Mouse (Mus musculus): Measurements from ENCODE around the gene Coa3. TPM values are rescaled to one million over a fixed set of nuclear protein-coding genes. Genes with fewer than 3 reads are reported as not detected.

The Coa3 gene
- total and polyA plus RNA-seq, 3 experiments, result 88.4 to 302 (median 101) TPM

DNA sequence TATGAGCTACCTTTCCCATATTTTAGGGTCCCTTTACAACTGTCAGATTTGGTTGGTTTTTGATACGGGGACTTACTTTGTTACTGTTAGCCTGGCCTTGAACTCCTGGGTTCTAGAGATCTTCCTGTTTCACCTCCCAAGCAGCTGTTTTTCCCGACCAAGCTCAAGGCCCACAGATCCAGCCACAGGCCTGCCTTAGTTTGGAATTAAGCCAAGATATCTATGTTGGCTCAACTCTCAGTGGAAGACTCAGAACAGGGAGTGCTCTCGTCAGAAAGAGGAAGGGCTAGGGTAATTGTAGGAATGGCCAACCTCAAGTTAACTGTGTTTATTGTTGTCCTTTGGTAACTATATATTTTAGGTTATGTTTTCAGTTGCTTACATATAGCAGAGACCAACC lies 33.2 kb upstream of the Coa3 start:
- Histone ChIP-seq H3K4me1 (ENCODE audit: control insufficient read depth, insufficient read depth, low read length) (0 out of 2 replicates have a peak, but pooled peaks cover 1% of the 10 kb centered on the region), H3K79me2 (replicated peaks; ENCODE audit: control insufficient read depth, insufficient read depth, low read length) (peaks cover 5% of the 10 kb centered on the region; the same call in 1 of the 2 replicates), H3K4me3 (no peak overlapping the region), H3K27ac (no peak overlapping the region), H3K27me3 (ENCODE audit: control insufficient read depth, insufficient read depth, low read length) (no peaks in the 10 kb centered on the region), H3K36me3 (ENCODE audit: control insufficient read depth, insufficient read depth, low read length) (no peaks in the 10 kb centered on the region), H3K9ac (ENCODE audit: low read depth, low read length) (no peak overlapping the region)
- DNase-seq, result no peak
- 15% methylated on average over 3 of the region's 3 CpGs for WGBS
- intact Hi-C loops (cut with DNase I), result no loop called here
- TF ChIP-seq CTCF (IDR thresholded peaks at IDR 0.05) (no peak), EP300 (IDR thresholded peaks at IDR 0.05; ENCODE audit: insufficient read depth, low read depth, low read length) (no peak), POLR2A (IDR thresholded peaks at IDR 0.05; ENCODE audit: insufficient read depth, low read depth, low read length) (no peak)

DNA sequence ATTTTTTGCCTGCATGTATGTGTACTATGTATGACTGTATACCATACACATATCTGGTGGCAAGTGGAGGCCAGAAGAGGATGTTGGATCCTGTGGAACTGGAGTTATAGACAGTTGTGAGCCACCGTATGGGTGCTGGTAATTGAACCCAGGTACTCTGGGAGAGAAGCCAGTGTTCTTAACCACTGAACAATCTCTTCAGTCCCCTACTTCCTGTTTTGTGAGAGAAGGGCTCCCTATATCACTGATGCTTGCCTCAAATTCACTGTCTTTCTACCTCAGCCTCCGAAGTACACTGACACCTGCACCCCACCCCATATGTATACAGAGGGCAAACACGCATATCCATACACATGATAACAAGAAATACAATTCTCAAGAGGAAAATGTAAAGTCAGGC lies 32.2 kb upstream of the Coa3 start:
- WGBS, result 74% methylated on average over 3 of the region's 3 CpGs
- H3K4me3 ChIP-seq, result no peak overlapping the region
- no peaks in the 10 kb centered on the region for H3K4me1 ChIP-seq (ENCODE audit: control insufficient read depth, insufficient read depth, low read length)
- intact Hi-C loops (cut with DNase I), result no loop called here
- H3K27me3 ChIP-seq (ENCODE audit: control insufficient read depth, insufficient read depth, low read length), result no peaks in the 10 kb centered on the region
- no peaks in the 10 kb centered on the region for H3K36me3 ChIP-seq (ENCODE audit: control insufficient read depth, insufficient read depth, low read length)
- H3K9ac ChIP-seq (ENCODE audit: low read depth, low read length), result no peak overlapping the region
- no peaks in the 10 kb centered on the region for H3K79me2 ChIP-seq (replicated peaks; ENCODE audit: control insufficient read depth, insufficient read depth, low read length)
- no peak for TF ChIP-seq EP300 (IDR thresholded peaks at IDR 0.05; ENCODE audit: insufficient read depth, low read depth, low read length)
- TF ChIP-seq POLR2A (IDR thresholded peaks at IDR 0.05; ENCODE audit: insufficient read depth, low read depth, low read length), result no peak
- no peak overlapping the region for H3K27ac ChIP-seq
- no peak for DNase-seq

DNA sequence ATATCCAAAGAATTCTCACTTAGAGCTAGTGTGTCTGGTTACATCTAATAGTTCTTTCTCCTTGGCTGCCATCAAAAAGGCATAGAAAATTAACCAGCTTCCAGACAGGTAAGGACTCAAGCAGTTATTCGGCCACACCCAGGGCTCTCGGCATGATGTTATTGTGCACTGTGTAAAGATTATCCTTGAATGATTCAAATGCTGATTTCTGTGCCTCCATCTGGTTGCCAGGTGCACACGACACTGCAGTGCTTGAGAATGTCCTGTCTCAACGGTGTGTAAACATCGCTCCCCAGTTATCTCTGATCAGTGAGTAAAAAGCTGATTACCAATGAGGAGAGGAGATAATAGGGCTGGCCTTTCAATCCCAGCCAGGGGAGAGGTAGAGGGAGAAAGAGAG lies 28.8 kb upstream of the Coa3 start:
- Histone ChIP-seq H3K79me2 (replicated peaks; ENCODE audit: control insufficient read depth, insufficient read depth, low read length) (no peaks in the 10 kb centered on the region), H3K4me1 (ENCODE audit: control insufficient read depth, insufficient read depth, low read length) (no peaks in the 10 kb centered on the region), H3K36me3 (ENCODE audit: control insufficient read depth, insufficient read depth, low read length) (no peaks in the 10 kb centered on the region), H3K9ac (ENCODE audit: low read depth, low read length) (no peak overlapping the region), H3K27ac (no peak overlapping the region), H3K27me3 (ENCODE audit: control insufficient read depth, insufficient read depth, low read length) (no peaks in the 10 kb centered on the region), H3K4me3 (no peak overlapping the region)
- intact Hi-C loops (cut with DNase I), result loop anchor here (10.0 kb wide), 1 partner anchor 313 kb away; no protein-coding TSS in a partner anchor
- DNase-seq, result no peak
- 34% methylated on average over 5 of the region's 5 CpGs for WGBS
- no peak for TF ChIP-seq CTCF (IDR thresholded peaks at IDR 0.05)
- no peak for TF ChIP-seq POLR2A (IDR thresholded peaks at IDR 0.05; ENCODE audit: insufficient read depth, low read depth, low read length)
- no peak for TF ChIP-seq EP300 (IDR thresholded peaks at IDR 0.05; ENCODE audit: insufficient read depth, low read depth, low read length)

DNA sequence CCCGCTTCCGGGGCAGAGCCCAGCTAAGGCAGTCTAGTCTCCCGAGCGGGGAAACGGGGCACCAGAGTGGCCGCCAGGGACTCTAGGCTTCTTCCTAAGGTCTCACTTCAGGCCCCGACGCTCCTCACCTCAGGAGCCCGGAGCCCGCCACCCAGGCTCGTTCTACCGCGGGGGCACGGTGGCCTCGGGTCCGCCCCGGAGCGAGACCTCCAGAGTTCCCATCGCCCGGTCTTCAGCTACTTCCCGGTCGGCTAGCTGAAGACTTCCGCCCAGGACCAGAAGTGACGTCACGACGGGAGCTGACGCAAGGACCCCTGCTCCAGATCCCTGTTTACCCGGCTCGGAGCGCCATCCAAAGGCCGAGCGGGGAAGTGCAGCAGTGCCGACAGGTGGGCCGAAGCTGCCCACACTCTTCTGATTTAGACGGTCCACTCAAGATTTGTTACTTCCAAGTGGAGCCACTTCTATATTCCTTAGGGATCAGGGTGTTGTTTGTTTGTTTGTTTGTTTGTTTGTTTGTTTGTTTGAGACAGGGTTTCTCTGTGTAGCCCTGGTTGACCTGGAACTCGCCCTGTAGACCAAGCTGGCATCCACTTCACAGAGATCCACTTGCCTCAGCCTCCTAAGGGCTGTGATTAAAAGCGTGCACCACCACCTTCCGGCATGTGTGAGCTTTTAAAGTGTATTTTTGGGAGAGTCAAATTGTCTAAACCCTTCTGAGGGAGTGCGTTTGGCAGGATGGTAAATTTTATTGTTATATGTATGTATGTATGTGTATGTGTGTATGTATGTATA lies 23.3 kb upstream of the Coa3 start, which contains the start of gene Becn1:
TSS of gene Becn1 (minus strand) at position 283 of the 795 bp plus-strand sequence.
- 7% methylated on average over 39 of the region's 39 CpGs for WGBS
- intact Hi-C loops (cut with DNase I), result loop anchor here (1.0 to 10.0 kb wide), 2 partner anchors 90 to 307 kb away; no protein-coding TSS in a partner anchor
- Histone ChIP-seq H3K9ac (ENCODE audit: low read depth, low read length) (peak within 1 kb of the TSS; percentile 85), H3K27me3 (ENCODE audit: control insufficient read depth, insufficient read depth, low read length) (no peaks in the 10 kb centered on the region), H3K36me3 (ENCODE audit: control insufficient read depth, insufficient read depth, low read length) (peaks cover 3% of the 10 kb centered on the region), H3K4me3 (peak within 1 kb of the TSS; percentile 82), H3K4me1 (ENCODE audit: control insufficient read depth, insufficient read depth, low read length) (peaks cover 3% of the 10 kb centered on the region), H3K27ac (peak within 1 kb of the TSS; percentile 70), H3K79me2 (replicated peaks; ENCODE audit: control insufficient read depth, insufficient read depth, low read length) (peaks cover 6% of the 10 kb centered on the region; the same call in 1 of the 2 replicates)
- TF ChIP-seq CTCF (IDR thresholded peaks at IDR 0.05) (peak; percentile 100), EP300 (IDR thresholded peaks at IDR 0.05; ENCODE audit: insufficient read depth, low read depth, low read length) (peak; percentile 89), POLR2A (IDR thresholded peaks at IDR 0.05; ENCODE audit: insufficient read depth, low read depth, low read length) (peak; percentile 71)
- peak; percentile 94 to 98 for DNase-seq

DNA sequence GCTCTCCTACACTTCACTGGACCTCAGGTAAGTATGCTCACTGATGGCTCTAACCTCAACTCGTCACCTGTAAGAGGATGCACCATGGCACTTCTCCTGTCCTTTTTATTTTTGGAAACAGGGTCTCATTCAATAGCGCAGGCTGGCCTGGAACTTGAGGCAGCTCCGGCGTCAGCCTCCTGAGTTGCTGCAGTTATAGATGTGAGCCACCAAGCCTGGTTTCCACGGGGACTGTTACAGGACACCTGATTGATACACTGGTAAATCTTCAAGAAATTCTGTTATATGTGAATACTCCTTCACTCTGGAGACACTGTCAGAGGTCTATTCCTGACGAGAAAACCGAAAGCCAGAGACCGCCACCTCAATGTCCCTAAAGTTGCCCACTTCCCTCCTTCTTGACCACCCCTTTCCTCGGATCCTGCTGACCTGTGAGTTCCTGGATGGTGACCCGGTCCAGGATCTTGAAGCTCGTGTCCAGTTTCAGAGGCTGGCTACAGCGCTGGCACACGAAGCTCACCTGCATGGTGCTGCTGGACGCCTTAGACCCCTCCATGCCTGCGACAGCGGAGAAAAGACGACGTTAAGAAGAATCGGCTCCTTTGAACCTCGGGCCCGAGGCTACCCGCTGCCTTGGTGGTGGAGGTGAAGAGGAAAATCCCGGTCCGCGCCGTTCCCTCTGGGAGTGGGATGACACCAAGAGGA lies 22.5 kb upstream of the Coa3 start:
- Histone ChIP-seq H3K36me3 (ENCODE audit: control insufficient read depth, insufficient read depth, low read length) (peaks cover 3% of the 10 kb centered on the region), H3K27ac (peak overlapping the region; percentile 70), H3K79me2 (replicated peaks; ENCODE audit: control insufficient read depth, insufficient read depth, low read length) (peaks cover 6% of the 10 kb centered on the region; the same call in 1 of the 2 replicates), H3K27me3 (ENCODE audit: control insufficient read depth, insufficient read depth, low read length) (no peaks in the 10 kb centered on the region), H3K9ac (ENCODE audit: low read depth, low read length) (peak overlapping the region; percentile 85), H3K4me1 (ENCODE audit: control insufficient read depth, insufficient read depth, low read length) (peaks cover 3% of the 10 kb centered on the region), H3K4me3 (peak overlapping the region; percentile 82)
- WGBS, result 8% methylated on average over 26 of the region's 26 CpGs
- no peak for TF ChIP-seq EP300 (IDR thresholded peaks at IDR 0.05; ENCODE audit: insufficient read depth, low read depth, low read length)
- TF ChIP-seq POLR2A (IDR thresholded peaks at IDR 0.05; ENCODE audit: insufficient read depth, low read depth, low read length), result no peak
- TF ChIP-seq CTCF (IDR thresholded peaks at IDR 0.05), result no peak
- intact Hi-C loops (cut with DNase I), result loop anchor here (1.0 to 10.0 kb wide), 2 partner anchors 89 to 307 kb away; no protein-coding TSS in a partner anchor
- DNase-seq, result no peak

Data from heart, adult 2 months (tissue).